Mouse (Mus musculus) forebrain, embryonic 13.5 days (tissue): ENCODE data around the gene Fnbp4. TPM values are rescaled to one million over a fixed set of nuclear protein-coding genes. Genes with fewer than 3 reads are reported as not detected.

Experiments used
- ATAC-seq: fragments of 200-750 bp; cut with Nextera tagmentation; 2 replicates; pipeline ENCODE4 v1.8.0; 2017
- H3K27ac ChIP-seq: fragments of 300-500 bp; sonication (generic); 2 replicates; pipeline ENCODE4 v1.5.1; 2015; ENCODE audit warnings: inconsistent platforms, mild to moderate bottlenecking, moderate library complexity
- H3K27me3 ChIP-seq: fragments of 300-500 bp; sonication (generic); 2 replicates; pipeline ENCODE4 v1.6.1; 2015; ENCODE audit warnings: mild to moderate bottlenecking, inconsistent platforms
- H3K36me3 ChIP-seq: fragments of 300-500 bp; sonication (generic); 2 replicates; pipeline ENCODE4 v1.6.1; 2015; ENCODE audit warnings: mild to moderate bottlenecking, inconsistent platforms; ENCODE audit not compliant: poor library complexity, severe bottlenecking
- H3K4me1 ChIP-seq: fragments of 300-500 bp; sonication (generic); 2 replicates; pipeline ENCODE4 v1.6.1; 2015; ENCODE audit warnings: inconsistent platforms
- H3K4me2 ChIP-seq: fragments of 300-500 bp; sonication (generic); 2 replicates; pipeline ENCODE4 v1.6.1; 2015; ENCODE audit warnings: inconsistent platforms, mild to moderate bottlenecking, moderate library complexity
- H3K4me3 ChIP-seq: fragments of 300-500 bp; sonication (generic); 2 replicates; pipeline ENCODE4 v1.5.1; 2015; ENCODE audit warnings: mild to moderate bottlenecking, inconsistent platforms
- H3K9ac ChIP-seq: fragments of 300-500 bp; sonication (generic); 2 replicates; pipeline ENCODE4 v1.6.1; 2015; ENCODE audit warnings: mild to moderate bottlenecking, inconsistent platforms
- H3K9me3 ChIP-seq: fragments of 300-500 bp; sonication (generic); replicated peaks from 2 replicates; pipeline ENCODE4 v1.6.1; 2016; ENCODE audit warnings: inconsistent platforms
- WGBS: fragments of 180-500 bp; shearing (Covaris S2); methylation state at CpG from one replicate; pipeline ENCODE4 v1.1.7; 2015; 5-methylcytosine and 5-hydroxymethylcytosine counted together
- polyA plus RNA-seq: library from polyadenylated mRNA; unstranded; fragments of >200 nt; fragmentation: Nextera tagmentation; extraction: Ambion mirVana; gene quantifications from 2 replicates; pipeline ENCODE4 v1.2.1, GENCODE M21; 2015

Fnbp4 gene
- polyA plus RNA-seq, 1 experiment from 2014 or later = 113 TPM

DNA sequence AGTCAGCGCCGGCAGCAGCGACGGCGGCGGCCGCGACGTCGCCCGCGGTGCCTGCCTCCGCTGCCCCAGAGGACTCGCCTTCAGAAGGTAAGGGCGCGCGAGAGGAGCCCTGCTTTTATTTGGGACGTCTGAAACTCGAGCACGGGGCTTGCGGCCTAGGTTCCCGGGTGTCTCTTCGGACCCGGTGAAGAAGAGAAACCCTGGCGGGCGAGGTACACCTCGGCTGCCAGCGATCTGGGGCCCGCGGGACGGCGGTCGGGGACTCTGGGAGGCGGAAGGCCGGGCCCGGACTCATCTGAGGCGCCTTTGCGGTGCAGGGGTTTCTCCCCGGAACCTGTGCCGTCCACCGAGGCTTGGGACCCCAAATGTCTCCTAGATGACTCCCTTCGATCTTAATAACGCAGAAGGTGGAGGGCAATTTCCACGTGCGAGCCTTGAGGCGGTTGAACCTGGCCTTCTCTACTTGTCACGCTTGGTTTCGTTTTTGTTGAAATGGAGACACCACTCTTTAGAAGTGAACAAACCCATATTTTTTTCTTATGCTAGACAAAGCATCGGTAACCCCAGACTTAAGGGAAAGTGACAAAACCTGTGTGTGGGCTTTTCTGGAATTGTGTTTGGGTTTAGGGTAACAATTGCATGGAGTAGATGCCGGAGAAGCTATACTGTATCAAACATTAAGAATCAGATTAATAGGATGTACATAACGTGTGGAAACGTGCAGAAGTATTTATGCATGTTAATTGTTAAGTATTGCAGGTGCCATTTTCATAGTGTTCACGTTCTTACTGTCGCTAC, 769 bp downstream of the Fnbp4 start:
- Histone ChIP-seq H3K27me3 (no peaks in the 10 kb centered on the region), H3K36me3 (peaks cover 27% of the 10 kb centered on the region), H3K4me3 (peak overlapping the region; percentile 94), H3K4me1 (peaks cover 36% of the 10 kb centered on the region), H3K27ac (peak overlapping the region; percentile 98), H3K4me2 (peak overlapping the region; percentile 91), H3K9me3 (no peaks in the 10 kb centered on the region), H3K9ac (peak overlapping the region; percentile 99)
- no peak; the same call in none of the 2 replicates for ATAC-seq
- WGBS = under 1% methylated on average over 54 of the region's 54 CpGs

DNA sequence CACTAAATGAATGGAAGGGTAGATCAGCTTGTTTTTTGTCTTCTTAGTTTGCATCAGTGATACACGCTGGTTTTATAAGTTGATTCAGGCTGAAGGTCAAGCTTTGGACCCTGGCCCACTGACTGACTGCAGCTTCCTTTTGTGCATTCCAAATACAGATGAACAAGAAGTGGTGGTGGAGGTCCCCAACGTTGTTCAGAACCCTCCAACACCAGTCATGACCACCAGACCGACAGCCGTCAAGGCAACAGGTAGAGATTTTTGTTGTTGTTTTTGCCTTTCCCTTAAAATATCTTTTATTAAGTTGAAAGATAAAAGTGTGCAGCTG, 1.3 kb downstream of the Fnbp4 start:
- H3K27ac ChIP-seq = peak overlapping the region; percentile 98; the same call in 1 of the 2 replicates
- 12% methylated on average over 4 of the region's 4 CpGs for WGBS
- H3K4me2 ChIP-seq = peak overlapping the region; percentile 91
- no peaks in the 10 kb centered on the region for H3K27me3 ChIP-seq
- H3K9ac ChIP-seq = peak overlapping the region; percentile 99
- no peak for ATAC-seq
- peak overlapping the region; percentile 94 for H3K4me3 ChIP-seq
- H3K9me3 ChIP-seq = no peaks in the 10 kb centered on the region
- peaks cover 33% of the 10 kb centered on the region for H3K36me3 ChIP-seq
- H3K4me1 ChIP-seq = peaks cover 36% of the 10 kb centered on the region

DNA sequence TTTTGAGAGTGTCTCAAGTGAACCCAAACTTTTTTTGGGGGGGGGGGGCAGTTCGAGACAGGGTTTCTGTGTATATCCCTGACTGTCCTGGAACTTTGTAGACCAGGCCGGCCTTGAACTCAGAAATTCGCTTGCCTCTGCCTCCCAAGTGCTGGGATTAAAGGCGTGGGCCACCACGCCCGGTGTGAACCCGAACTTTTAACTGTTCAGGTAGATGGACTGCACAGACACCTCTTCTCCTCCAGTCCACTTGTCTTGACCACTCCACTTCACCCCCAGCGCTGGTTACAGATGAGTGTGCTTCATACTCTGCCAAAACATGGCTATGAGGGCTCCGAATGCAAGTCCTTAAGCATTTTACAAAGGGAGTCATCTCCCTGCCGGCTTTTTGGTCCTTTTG, 2.0 kb downstream of the Fnbp4 start:
- Histone ChIP-seq H3K9me3 (no peaks in the 10 kb centered on the region), H3K27ac (no peak overlapping the region), H3K27me3 (no peaks in the 10 kb centered on the region), H3K4me2 (peak overlapping the region; percentile 91), H3K9ac (peak overlapping the region; percentile 99; the same call in 1 of the 2 replicates), H3K36me3 (peaks cover 34% of the 10 kb centered on the region), H3K4me1 (peaks cover 36% of the 10 kb centered on the region), H3K4me3 (peak overlapping the region; percentile 94)
- no peak for ATAC-seq
- WGBS = 91% methylated on average over 10 of the region's 10 CpGs

DNA sequence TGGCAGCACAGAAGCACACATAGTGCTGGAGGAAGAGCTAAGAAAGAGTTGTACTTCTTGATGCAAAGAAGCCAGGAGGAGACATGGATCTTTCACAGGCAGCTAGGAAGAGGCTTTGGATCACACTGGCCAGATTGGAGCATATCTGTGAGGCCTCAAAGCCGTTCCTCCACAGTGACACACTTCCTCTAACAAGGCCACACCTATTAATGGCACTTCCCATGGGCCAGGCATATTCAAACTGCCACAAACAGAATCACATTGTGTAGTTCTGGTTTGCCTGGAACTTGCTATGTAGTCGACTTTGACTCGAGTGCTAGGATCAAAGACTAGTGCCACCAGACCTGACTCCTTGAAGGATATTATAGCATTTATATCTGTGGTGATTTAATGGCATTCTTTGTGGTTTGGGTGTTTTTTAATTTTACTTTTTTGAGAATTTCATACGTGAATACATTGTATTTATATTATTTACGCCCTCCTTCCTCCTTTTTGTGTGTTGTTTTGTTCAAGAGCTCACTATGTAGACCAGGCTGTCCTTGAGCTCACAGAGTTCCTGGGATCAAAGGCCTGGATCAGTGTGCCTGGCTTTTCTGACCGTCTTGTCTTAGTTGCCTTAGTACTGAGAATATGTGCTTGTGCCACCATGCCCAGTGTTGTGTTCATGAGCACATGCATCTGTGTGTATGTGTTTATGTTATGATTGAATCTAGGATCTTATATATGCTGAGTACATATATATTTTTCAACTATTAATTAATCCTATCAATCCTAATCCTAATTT, 4.7 kb downstream of the Fnbp4 start:
- WGBS = 80% methylated on average over 6 of the region's 6 CpGs
- Histone ChIP-seq H3K36me3 (peaks cover 60% of the 10 kb centered on the region), H3K27ac (no peak overlapping the region), H3K4me3 (no peak overlapping the region), H3K9ac (no peak overlapping the region), H3K9me3 (no peaks in the 10 kb centered on the region), H3K27me3 (no peaks in the 10 kb centered on the region), H3K4me2 (no peak overlapping the region), H3K4me1 (peaks cover 28% of the 10 kb centered on the region)
- no peak for ATAC-seq

DNA sequence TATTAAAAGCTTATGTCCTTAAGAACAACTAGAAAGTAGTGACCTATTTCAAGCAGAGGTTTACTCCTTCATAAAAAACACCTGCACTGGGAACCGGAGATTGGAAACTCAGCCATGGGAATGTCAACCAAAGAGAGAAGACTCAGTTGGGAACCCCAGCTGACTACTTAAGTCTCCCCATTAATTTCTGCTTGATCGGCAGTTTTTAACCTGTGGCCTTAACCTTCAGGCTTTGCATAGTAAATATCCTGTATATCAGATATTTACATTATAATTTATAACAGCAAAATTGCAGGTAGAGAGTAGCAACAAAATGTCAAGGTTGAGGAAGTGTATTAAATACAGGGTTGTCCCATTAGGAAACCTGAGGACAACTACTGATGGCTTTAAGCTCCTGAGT, 8.4 kb downstream of the Fnbp4 start:
- 96% methylated on average over 2 of the region's 2 CpGs for WGBS
- H3K36me3 ChIP-seq = peaks cover 82% of the 10 kb centered on the region
- no peak overlapping the region for H3K4me3 ChIP-seq
- no peaks in the 10 kb centered on the region for H3K27me3 ChIP-seq
- H3K4me1 ChIP-seq = peaks cover 12% of the 10 kb centered on the region
- ATAC-seq = no peak
- H3K4me2 ChIP-seq = no peak overlapping the region
- H3K9me3 ChIP-seq = no peaks in the 10 kb centered on the region
- H3K27ac ChIP-seq = no peak overlapping the region
- no peak overlapping the region for H3K9ac ChIP-seq

DNA sequence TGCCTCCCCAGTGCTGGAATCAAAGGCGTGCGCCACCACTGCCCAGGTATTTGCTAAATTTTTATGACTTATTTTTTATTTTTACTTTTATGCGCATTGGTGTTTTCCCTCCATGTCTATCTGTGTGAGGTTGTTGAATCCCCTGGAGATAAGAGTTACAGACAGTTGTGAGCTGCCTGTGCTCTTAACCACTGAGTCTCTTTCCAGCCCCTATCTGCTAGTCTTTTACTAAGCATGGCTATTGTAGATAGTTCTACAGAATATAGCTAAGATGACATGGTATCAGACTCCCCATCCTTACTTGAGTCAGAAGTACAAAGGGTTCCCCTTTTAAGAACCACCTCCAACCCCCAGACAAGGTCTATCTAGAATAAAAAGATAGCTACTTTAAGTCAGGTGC, 9.0 kb downstream of the Fnbp4 start:
- Histone ChIP-seq H3K9me3 (no peaks in the 10 kb centered on the region), H3K27ac (no peak overlapping the region), H3K27me3 (no peaks in the 10 kb centered on the region), H3K4me1 (peaks cover 6% of the 10 kb centered on the region), H3K4me3 (no peak overlapping the region), H3K9ac (no peak overlapping the region), H3K36me3 (peaks cover 82% of the 10 kb centered on the region), H3K4me2 (no peak overlapping the region)
- ATAC-seq = no peak
- WGBS = 96% methylated on average over 3 of the region's 3 CpGs

DNA sequence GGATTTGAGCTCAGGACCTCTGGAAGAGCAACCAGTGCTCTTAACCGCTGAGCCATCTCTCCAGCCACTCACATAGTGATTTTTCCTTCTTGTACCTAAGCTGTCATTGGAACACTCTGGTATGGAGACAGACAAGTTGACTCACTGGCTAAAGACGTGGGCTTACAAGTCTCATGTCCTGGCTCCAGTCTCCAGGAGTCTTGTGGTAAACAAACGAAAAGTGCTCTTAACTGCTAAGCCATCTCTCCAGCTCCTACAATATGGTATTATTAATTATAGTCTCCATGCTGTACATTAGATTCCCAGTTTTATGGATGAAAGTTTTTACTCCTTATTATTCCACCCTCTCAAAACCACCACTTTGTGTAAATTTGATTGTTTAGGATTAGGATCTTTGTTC, 20.0 kb downstream of the Fnbp4 start:
- no peak for ATAC-seq
- 93% methylated on average over 3 of the region's 3 CpGs for WGBS
- no peak overlapping the region for H3K4me3 ChIP-seq
- H3K36me3 ChIP-seq = peaks cover 91% of the 10 kb centered on the region
- no peaks in the 10 kb centered on the region for H3K9me3 ChIP-seq
- H3K9ac ChIP-seq = no peak overlapping the region
- no peaks in the 10 kb centered on the region for H3K4me1 ChIP-seq
- no peak overlapping the region for H3K27ac ChIP-seq
- H3K27me3 ChIP-seq = no peaks in the 10 kb centered on the region
- H3K4me2 ChIP-seq = no peak overlapping the region

DNA sequence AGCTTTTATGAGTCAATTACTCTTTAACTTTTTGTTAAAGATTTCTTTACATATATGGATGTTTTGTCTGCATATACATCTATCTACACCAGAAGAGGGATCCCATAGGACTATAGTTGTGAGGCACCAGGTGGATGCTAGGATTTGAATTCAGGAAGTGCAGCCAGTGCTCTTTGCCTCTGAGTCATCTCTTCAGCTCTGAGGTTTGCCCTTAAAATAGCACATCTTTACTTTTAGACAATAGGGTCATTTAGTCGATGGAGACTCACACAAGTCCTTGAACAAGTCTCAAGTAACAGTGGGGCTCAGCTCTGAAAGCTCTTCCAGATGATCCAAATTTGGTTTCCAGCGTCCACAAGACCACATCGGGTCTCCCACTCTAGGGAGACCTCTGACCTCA, 36.2 kb downstream of the Fnbp4 start:
- Histone ChIP-seq H3K4me3 (no peak overlapping the region), H3K9ac (no peak overlapping the region), H3K9me3 (no peaks in the 10 kb centered on the region), H3K27me3 (peaks cover 15% of the 10 kb centered on the region; the same call in 1 of the 2 replicates), H3K4me1 (peaks cover 11% of the 10 kb centered on the region), H3K27ac (no peak overlapping the region), H3K4me2 (no peak overlapping the region), H3K36me3 (peaks cover 49% of the 10 kb centered on the region)
- 56% methylated on average over 3 of the region's 3 CpGs for WGBS
- no peak for ATAC-seq

DNA sequence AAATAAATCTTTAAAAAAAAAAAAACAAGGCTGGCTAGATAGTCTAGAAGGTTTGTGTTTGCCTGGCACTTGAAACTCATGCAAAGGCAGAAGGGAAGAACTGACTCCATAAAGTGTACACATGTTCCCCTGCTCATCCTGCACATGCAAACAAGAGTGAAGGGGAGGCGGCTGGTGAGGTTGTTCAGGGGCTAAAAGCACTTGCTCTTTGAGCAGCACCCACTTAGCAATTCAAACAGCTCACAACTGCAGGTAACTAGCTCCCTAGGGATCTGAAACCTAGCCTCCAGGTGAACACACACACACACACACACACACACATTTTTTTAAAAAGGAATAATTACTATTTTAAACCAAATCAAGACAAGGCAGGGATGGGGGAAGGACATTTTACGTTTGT, 36.8 kb downstream of the Fnbp4 start:
- Histone ChIP-seq H3K4me2 (no peak overlapping the region), H3K9me3 (no peaks in the 10 kb centered on the region), H3K27me3 (peaks cover 15% of the 10 kb centered on the region; the same call in 1 of the 2 replicates), H3K27ac (no peak overlapping the region), H3K4me3 (no peak overlapping the region), H3K9ac (no peak overlapping the region), H3K4me1 (peaks cover 11% of the 10 kb centered on the region), H3K36me3 (peaks cover 43% of the 10 kb centered on the region)
- ATAC-seq = no peak
- 39% methylated on average over 2 of the region's 2 CpGs for whole genome bisulfite sequencing

DNA sequence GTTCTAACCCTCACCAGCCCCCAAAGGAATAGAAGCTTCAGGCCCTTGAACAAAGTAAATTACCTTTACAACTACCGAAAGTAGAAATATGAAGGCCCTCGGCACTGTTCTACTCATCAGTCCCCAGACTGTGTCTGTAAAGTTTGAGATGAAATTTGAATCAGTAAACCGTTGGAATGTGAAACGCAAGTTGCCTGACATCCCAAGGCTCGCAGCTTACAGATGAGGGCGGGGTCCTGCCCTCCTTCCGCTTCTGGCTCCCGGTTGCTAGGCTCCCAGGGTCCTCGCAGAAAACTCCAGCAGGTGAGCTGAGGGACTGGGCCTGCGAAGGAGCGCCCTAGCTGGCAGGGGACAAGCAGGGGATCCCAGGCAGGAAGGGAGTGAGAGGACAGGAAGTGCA, 37.3 kb downstream of the Fnbp4 start, which contains the start of gene Agbl2:
Gene Agbl2, plus strand, starts transcription at position 270 of the 400 bp plus-strand sequence.
- whole genome bisulfite sequencing = 6% methylated on average over 11 of the region's 11 CpGs
- Histone ChIP-seq H3K9ac (peak within 1 kb of the TSS; percentile 56), H3K27ac (no peak within 1 kb of the TSS; the same call in 1 of the 2 replicates)

DNA sequence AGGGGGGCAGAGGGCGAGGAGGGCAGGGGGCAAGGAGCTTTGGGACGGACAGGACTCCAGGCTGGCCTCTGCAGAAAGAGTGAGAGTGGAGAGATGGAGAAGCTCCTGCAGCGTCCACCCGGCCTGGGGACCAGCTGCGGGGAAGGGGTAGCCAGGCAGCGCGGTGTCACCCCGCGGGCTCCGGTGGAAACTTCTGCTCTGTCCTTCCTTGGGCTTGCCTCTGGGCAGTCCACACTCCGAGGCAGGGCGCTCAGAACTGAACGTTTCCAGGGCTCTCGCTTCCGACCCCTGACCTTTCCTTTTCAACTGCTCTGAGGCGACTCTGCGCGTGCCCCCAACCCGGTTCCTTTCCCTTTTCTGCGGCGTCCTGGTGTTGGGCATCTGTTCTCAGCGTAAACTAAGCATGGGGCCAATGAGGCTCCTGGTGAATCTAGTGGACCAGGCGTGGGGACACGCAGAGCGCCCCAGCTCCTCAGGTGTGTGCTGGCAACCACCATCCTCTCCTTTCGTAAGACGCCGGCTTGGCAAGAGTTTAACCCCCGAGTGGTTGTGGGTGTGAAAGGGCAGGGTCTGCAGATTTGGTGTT, 37.8 kb downstream of the Fnbp4 start:
- Histone ChIP-seq H3K36me3 (peaks cover 33% of the 10 kb centered on the region), H3K4me2 (peak overlapping the region; percentile 63), H3K9me3 (no peaks in the 10 kb centered on the region), H3K27me3 (peaks cover 15% of the 10 kb centered on the region; the same call in 1 of the 2 replicates), H3K27ac (no peak overlapping the region), H3K4me1 (peaks cover 11% of the 10 kb centered on the region), H3K9ac (peak overlapping the region; percentile 56), H3K4me3 (peak overlapping the region; percentile 33)
- ATAC-seq = peak; percentile 69
- WGBS = 4% methylated on average over 29 of the region's 29 CpGs

More for the DNA sequence above, 37.3 kb downstream of the Fnbp4 start, which contains the start of gene Agbl2:
- peaks cover 11% of the 10 kb centered on the region for H3K4me1 ChIP-seq
- H3K4me3 ChIP-seq = peak within 1 kb of the TSS; percentile 33
- H3K9me3 ChIP-seq = no peaks in the 10 kb centered on the region
- peak within 1 kb of the TSS; percentile 63 for H3K4me2 ChIP-seq
- H3K36me3 ChIP-seq = peaks cover 39% of the 10 kb centered on the region
- peak; percentile 48; the same call in 1 of the 2 replicates for ATAC-seq
- peaks cover 15% of the 10 kb centered on the region; the same call in 1 of the 2 replicates for H3K27me3 ChIP-seq

DNA sequence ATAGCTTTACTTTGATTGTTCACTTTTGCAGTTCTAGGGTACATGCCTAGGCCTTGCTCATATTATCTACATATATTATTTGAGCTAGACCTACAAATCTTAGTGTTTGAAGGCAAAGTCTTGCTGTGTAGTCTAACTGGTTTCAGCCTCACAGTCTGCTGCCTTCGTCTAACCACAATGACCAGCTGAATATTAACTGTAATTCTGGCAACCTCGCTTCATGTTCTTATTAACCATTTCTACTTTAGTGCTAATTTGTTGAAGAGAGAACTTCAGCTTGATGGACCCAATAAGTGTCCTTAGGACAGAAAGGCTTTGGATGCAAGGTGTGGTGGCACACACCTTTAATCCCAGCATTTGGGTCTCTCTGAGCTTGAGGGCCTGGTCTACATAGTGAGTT, 43.0 kb downstream of the Fnbp4 start:
- no peaks in the 10 kb centered on the region for H3K36me3 ChIP-seq
- 81% methylated on average over 2 of the region's 2 CpGs for WGBS
- no peak overlapping the region for H3K4me3 ChIP-seq
- no peak overlapping the region for H3K4me2 ChIP-seq
- ATAC-seq = no peak
- peaks cover 2% of the 10 kb centered on the region for H3K4me1 ChIP-seq
- no peak overlapping the region for H3K27ac ChIP-seq
- H3K9ac ChIP-seq = no peak overlapping the region
- H3K9me3 ChIP-seq = no peaks in the 10 kb centered on the region
- peaks cover 11% of the 10 kb centered on the region; the same call in 1 of the 2 replicates for H3K27me3 ChIP-seq
